Mouse (Mus musculus) liver, postnatal 0 days (tissue): ENCODE data around the gene Hmgn3. TPM values are rescaled to one million over a fixed set of nuclear protein-coding genes. Genes with fewer than 3 reads are reported as not detected.

Experiments
- ATAC-seq: fragments of 200-750 bp; cut with Nextera tagmentation; 2 replicates; pipeline ENCODE4 v1.8.0; 2017; ENCODE audit warnings: mild to moderate bottlenecking, moderate library complexity
- DNase-seq: peaks from one replicate; pipeline ENCODE4 v3.0.0-alpha.2; 2016
- H3K27ac ChIP-seq: fragments of 300-500 bp; sonication (generic); 2 replicates; pipeline ENCODE4 v1.5.1; 2014; ENCODE audit warnings: antibody characterized with exemption, moderate library complexity, mild to moderate bottlenecking, low read depth
- H3K27me3 ChIP-seq: fragments of 300-500 bp; sonication (generic); 2 replicates; pipeline ENCODE4 v1.6.1; 2014; ENCODE audit warnings: low read length, control low read depth, mixed read lengths; ENCODE audit not compliant: insufficient read depth
- H3K36me3 ChIP-seq: fragments of 300-500 bp; sonication (generic); replicated peaks from 2 replicates; pipeline ENCODE4 v1.6.1; 2014; ENCODE audit warnings: mild to moderate bottlenecking, control low read depth, low read length, moderate library complexity, mixed read lengths; ENCODE audit not compliant: insufficient read depth
- H3K4me1 ChIP-seq: fragments of 300-500 bp; sonication (generic); 2 replicates; pipeline ENCODE4 v1.6.1; 2014; ENCODE audit warnings: antibody characterized with exemption, mild to moderate bottlenecking, control low read depth; ENCODE audit not compliant: insufficient read depth
- H3K4me2 ChIP-seq: fragments of 300-500 bp; sonication (generic); 2 replicates; pipeline ENCODE4 v1.6.1; 2014; ENCODE audit warnings: low read depth, mild to moderate bottlenecking, low read length, moderate library complexity, mixed read lengths
- H3K4me3 ChIP-seq: fragments of 300-500 bp; sonication (generic); 2 replicates; pipeline ENCODE4 v1.5.1; 2014; ENCODE audit warnings: low read depth, low read length
- H3K9ac ChIP-seq: fragments of 300-500 bp; sonication (generic); replicated peaks from 2 replicates; pipeline ENCODE4 v1.6.1; 2014; ENCODE audit warnings: mild to moderate bottlenecking, moderate library complexity
- H3K9me3 ChIP-seq: fragments of 300-500 bp; sonication (generic); 2 replicates; pipeline ENCODE4 v1.6.1; 2016; ENCODE audit warnings: mild to moderate bottlenecking, control low read depth, low read length, mixed read lengths
- CTCF ChIP-seq: sonication (generic); IDR thresholded peaks from 2 replicates; pipeline ENCODE4 v1.5.1; 2016; ENCODE audit warnings: antibody characterized with exemption, low read depth
- EP300 ChIP-seq: IDR thresholded peaks from 2 replicates; pipeline ENCODE4 v1.6.1; 2016; ENCODE audit warnings: antibody characterized with exemption, low read depth, mild to moderate bottlenecking
- WGBS: fragments of 180-500 bp; shearing (Covaris S2); extraction: QIAGEN DNeasy Blood & Tissue Kit; methylation state at CpG from one replicate; pipeline ENCODE4 v1.1.7; 2014; ENCODE audit not compliant: insufficient replicate concordance; 5-methylcytosine and 5-hydroxymethylcytosine counted together
- polyA plus RNA-seq: library from polyadenylated mRNA; unstranded; fragments of >200 nt; fragmentation: Nextera tagmentation; extraction: Ambion mirVana; gene quantifications from 2 replicates; pipeline ENCODE4 v1.2.1, GENCODE M21; 2015

Gene Hmgn3
- polyA plus RNA-seq, 1 experiment from 2014 or later: 3.8 TPM

DNA sequence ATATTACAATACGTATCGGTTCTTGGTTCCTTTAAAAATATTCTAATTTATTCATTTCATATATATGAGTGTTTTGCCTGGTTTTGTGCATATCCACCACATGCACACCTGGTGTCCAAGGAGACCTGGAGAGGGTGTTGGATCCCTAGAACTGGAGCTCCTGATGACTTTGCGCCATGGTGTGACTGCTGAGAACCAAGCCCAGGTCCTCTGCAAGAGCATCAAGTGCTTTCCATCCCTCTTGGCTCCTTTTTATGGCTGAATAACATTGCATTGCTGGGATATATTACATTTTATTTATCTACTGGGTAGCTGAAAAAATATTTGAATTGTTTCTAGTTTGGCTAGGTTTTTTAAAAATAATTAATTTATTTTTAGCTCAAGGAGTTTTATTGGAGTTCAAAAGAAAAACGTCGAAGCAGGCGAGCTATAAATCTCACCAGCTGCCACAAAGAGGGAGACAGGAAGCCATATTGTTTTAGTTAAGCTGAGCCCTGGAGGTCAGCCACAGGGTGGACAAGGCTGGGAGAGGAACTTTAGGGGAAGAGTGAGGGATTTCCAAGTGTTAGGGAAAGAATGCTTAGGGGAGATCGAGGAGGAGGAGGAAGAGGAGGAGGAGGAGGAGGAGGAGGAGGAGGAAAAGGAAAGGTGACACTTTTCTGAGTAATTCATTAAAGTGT, 62.6 kb downstream of the Hmgn3 start:
- TF ChIP-seq EP300: no peak
- TF ChIP-seq CTCF: no peak
- ATAC-seq: no peak
- H3K4me3 ChIP-seq: no peak overlapping the region
- H3K27me3 ChIP-seq: no peaks in the 10 kb centered on the region
- no peak overlapping the region for H3K9ac ChIP-seq
- 56% methylated on average over 7 of the region's 7 CpGs for WGBS
- no peak for DNase-seq
- no peaks in the 10 kb centered on the region for H3K36me3 ChIP-seq
- H3K27ac ChIP-seq: no peak overlapping the region
- H3K4me1 ChIP-seq: no peaks in the 10 kb centered on the region
- H3K4me2 ChIP-seq: no peak overlapping the region
- no peaks in the 10 kb centered on the region for H3K9me3 ChIP-seq

DNA sequence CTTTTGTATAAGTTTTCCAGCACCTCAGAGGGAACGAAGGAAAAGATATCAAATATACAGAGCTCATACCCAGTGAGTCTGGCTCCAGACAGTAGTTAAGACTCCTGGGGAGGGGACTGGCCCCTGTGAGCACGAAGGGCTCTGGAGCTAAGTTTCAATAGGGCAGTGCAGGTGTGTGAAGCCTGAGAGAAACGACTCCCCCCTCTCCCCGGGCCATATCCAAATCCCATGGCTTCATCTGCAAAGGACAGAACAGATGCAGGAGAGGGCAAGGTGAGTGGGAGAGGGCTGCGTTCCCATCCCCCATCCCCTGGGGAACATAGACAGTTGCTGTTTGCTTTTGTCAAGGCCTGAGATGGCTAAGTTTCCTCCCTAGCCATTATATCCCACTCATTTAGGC, 63.4 kb downstream of the Hmgn3 start:
- TF ChIP-seq EP300 (no peak), CTCF (no peak)
- ATAC-seq (no peak), DNase-seq (no peak)
- Histone ChIP-seq H3K9me3 (no peaks in the 10 kb centered on the region), H3K9ac (no peak overlapping the region), H3K4me2 (no peak overlapping the region), H3K36me3 (no peaks in the 10 kb centered on the region), H3K27me3 (no peaks in the 10 kb centered on the region), H3K4me1 (no peaks in the 10 kb centered on the region), H3K4me3 (no peak overlapping the region), H3K27ac (no peak overlapping the region)
- 68% methylated on average over 5 of the region's 5 CpGs for WGBS

DNA sequence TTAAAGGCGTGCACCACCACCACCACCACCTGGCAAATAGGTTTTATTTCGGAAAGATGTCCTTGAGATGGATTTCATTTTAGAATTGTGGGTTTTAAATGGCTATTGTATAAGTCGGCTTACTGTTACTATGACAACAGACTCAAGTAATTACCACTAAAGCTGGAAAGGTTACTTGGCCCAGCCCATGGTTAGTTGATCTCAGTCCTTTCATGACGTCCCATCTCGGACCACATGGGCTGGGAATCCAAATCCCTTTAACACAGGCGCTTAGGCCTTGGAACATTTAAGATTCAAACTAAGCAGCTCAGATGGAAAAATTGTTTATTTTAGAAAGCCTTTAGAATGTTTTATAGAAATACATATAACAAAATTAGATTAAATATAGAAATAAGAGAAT, 64.2 kb downstream of the Hmgn3 start:
- no peak overlapping the region for H3K4me3 ChIP-seq
- no peaks in the 10 kb centered on the region for H3K36me3 ChIP-seq
- no peak overlapping the region for H3K9ac ChIP-seq
- TF ChIP-seq CTCF (no peak), EP300 (no peak)
- no peak overlapping the region for H3K4me2 ChIP-seq
- H3K9me3 ChIP-seq: no peaks in the 10 kb centered on the region
- 79% methylated on average over 6 of the region's 6 CpGs for WGBS
- no peak overlapping the region for H3K27ac ChIP-seq
- ATAC-seq (no peak), DNase-seq (no peak)
- H3K27me3 ChIP-seq: no peaks in the 10 kb centered on the region
- no peaks in the 10 kb centered on the region for H3K4me1 ChIP-seq

DNA sequence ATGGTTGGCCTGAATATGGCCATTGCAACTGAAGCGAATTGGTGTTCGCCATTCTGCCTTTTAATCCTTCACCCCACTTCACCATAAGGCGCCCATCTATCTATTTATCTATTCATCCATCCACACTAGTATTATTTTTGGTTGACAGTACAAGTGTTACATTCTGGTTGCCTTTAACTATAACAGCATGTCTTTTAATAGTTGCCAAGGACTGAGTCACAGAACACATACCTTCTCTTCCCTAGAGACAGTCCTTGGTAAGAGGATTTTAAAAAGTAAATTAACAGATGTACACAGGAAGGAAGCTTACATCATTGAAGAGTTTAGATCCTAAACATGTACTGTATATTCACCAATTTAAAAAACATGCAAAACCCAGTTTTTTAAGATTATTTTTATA, 66.8 kb downstream of the Hmgn3 start:
- H3K9me3 ChIP-seq: no peaks in the 10 kb centered on the region
- WGBS: 79% methylated on average over 3 of the region's 3 CpGs
- H3K27ac ChIP-seq: no peak overlapping the region
- ATAC-seq: no peak
- H3K27me3 ChIP-seq: no peaks in the 10 kb centered on the region
- no peak overlapping the region for H3K4me2 ChIP-seq
- no peak for TF ChIP-seq CTCF
- TF ChIP-seq EP300: no peak
- no peaks in the 10 kb centered on the region for H3K36me3 ChIP-seq
- H3K9ac ChIP-seq: no peak overlapping the region
- DNase-seq: no peak
- H3K4me1 ChIP-seq: no peaks in the 10 kb centered on the region
- H3K4me3 ChIP-seq: no peak overlapping the region

DNA sequence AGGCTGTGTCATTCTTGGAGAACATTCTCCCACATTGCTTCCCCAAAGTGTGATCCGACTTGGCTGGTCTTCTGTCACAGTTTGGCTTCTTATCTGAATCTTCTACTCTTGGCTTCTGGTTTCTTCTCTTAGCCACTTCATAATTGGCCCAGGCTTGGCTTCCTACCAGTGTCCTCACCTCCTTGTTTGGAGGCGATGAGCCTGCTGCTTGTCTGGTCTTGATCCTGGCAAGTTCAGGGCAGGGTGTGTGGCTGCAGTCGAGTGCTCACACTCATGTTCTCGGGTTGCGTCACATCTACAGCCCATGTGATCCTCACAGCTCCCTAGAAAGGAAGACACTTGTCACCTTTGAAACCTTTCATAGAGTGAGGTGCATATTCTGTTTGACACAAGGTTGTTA, 78.2 kb downstream of the Hmgn3 start:
- DNase-seq: no peak
- Histone ChIP-seq H3K27me3 (no peaks in the 10 kb centered on the region), H3K36me3 (no peaks in the 10 kb centered on the region), H3K9ac (no peak overlapping the region), H3K27ac (no peak overlapping the region), H3K9me3 (no peaks in the 10 kb centered on the region), H3K4me1 (no peaks in the 10 kb centered on the region), H3K4me2 (no peak overlapping the region), H3K4me3 (no peak overlapping the region)
- ATAC-seq: no peak
- TF ChIP-seq EP300: no peak
- TF ChIP-seq CTCF: no peak
- 64% methylated on average over 5 of the region's 5 CpGs for WGBS

DNA sequence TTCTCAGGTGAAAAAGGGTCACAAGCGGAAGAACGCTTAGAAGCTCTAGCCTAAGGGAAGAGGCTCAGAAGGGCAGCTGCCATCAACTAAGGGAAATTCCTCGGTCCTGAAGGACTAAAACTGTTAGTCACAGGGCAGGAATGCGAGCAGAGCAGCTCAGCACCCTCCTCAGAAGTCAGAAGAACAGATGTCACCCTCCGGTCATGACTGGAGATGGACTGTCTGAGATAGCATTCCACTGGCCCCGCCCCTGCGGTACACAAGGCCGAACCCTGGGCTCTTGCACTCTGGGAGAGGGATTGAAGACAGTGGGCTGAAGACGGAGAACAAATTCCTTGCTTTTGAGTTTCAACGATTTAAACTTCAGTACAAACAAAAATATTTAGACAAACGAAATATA, 85.2 kb downstream of the Hmgn3 start:
- H3K27ac ChIP-seq: no peak overlapping the region

More for the DNA sequence above, 85.2 kb downstream of the Hmgn3 start:
- Histone ChIP-seq H3K27me3 (no peaks in the 10 kb centered on the region), H3K4me1 (no peaks in the 10 kb centered on the region), H3K9me3 (no peaks in the 10 kb centered on the region), H3K36me3 (no peaks in the 10 kb centered on the region), H3K4me2 (no peak overlapping the region), H3K4me3 (no peak overlapping the region), H3K9ac (no peak overlapping the region)
- no peak for TF ChIP-seq EP300
- no peak for TF ChIP-seq CTCF
- WGBS: 69% methylated on average over 11 of the region's 11 CpGs
- no peak for DNase-seq
- ATAC-seq: no peak

Other genes with a start within 250 kb of the Hmgn3 start
- 15.1 and 15.4 TPM in 2 replicates for gene Phip, start 171.2 kb downstream of the Hmgn3 start, polyA plus RNA-seq